Mouse (Mus musculus) left cerebral cortex, postnatal 10 days (tissue): Measurements from ENCODE around the gene Lix1l. TPM values are rescaled to one million over a fixed set of nuclear protein-coding genes. Genes with fewer than 3 reads are reported as not detected.
A peak's percentile ranks its signal among the peaks of the same experiment; 100 is the strongest.

ENCODE experiments used
- DNase-seq, 2 experiments: peaks; one replicate each; pipeline ENCODE4 v3.0.0; 2021 to 2022; ENCODE audit warnings: low spot score in 2 of 2, mixed read lengths in 1 of 2; ENCODE audit errors: extremely low spot score in 1 of 2
- intact Hi-C: fragments of 180-260 bp; cut with DNase I; formaldehyde crosslinking; loops from one replicate; pipeline ENCODE4 v1.15.1; 2025
- total RNA-seq, 2 experiments: library from RNA; stranded (reverse); gene quantifications; 2 replicates each; pipeline ENCODE4 v1.2.3; 2021

The Lix1l gene
- total RNA-seq, 2 experiments from 2014 or later: 26.5 to 27.1 TPM

GRCm38 (mm10) chr3:96578561-96579238, 22.2 kb upstream of the Lix1l start:
- DNase-seq: no peak
- intact Hi-C loops: no loop called here

- intact Hi-C loops: no loop called here
- DNase-seq: no peak
Measured at GRCm38 (mm10) chr3:96579239-96579750, 21.7 kb upstream of the Lix1l start.

GRCm38 (mm10) chr3:96579885-96580454, 21.0 kb upstream of the Lix1l start:
- intact Hi-C loops: loop anchor here (1.0 kb wide), 1 partner anchor 33 kb away; no protein-coding TSS in a partner anchor
- peak; percentile 91 for DNase-seq

- no peak for DNase-seq
- intact Hi-C loops: no loop called here
Measured at GRCm38 (mm10) chr3:96581141-96581540, 19.8 kb upstream of the Lix1l start.

GRCm38 (mm10) chr3:96581771-96582515, 19.0 kb upstream of the Lix1l start:
- intact Hi-C loops: no loop called here

GRCm38 (mm10) chr3:96583386-96583785, 17.6 kb upstream of the Lix1l start:
- intact Hi-C loops: no loop called here
- DNase-seq: no peak

More at GRCm38 (mm10) chr3:96581771-96582515, 19.0 kb upstream of the Lix1l start:
- no peak for DNase-seq

GRCm38 (mm10) chr3:96590657-96591056, 10.3 kb upstream of the Lix1l start:
- intact Hi-C loops: no loop called here
- no peak for DNase-seq

GRCm38 (mm10) chr3:96593374-96593773, 7.6 kb upstream of the Lix1l start:
- DNase-seq: no peak
- intact Hi-C loops: no loop called here

GRCm38 (mm10) chr3:96593790-96594560, 7.0 kb upstream of the Lix1l start, which contains the start of gene Polr3gl:
Polr3gl (minus strand) TSS chr3:96594181.
- intact Hi-C loops: no loop called here
- DNase-seq: peak; percentile 88 to 96

GRCm38 (mm10) chr3:96594851-96595250, 6.1 kb upstream of the Lix1l start:
- DNase-seq: no peak
- intact Hi-C loops: no loop called here

- intact Hi-C loops: no loop called here
- no peak for DNase-seq
Measured at GRCm38 (mm10) chr3:96595661-96596060, 5.3 kb upstream of the Lix1l start.

GRCm38 (mm10) chr3:96596228-96596707, 4.7 kb upstream of the Lix1l start, which contains the start of gene Ankrd34a:
Ankrd34a (plus strand) TSS chr3:96596636.
- intact Hi-C loops: no loop called here

GRCm38 (mm10) chr3:96596855-96597254, 4.1 kb upstream of the Lix1l start:
- peak in 1 of 2 experiments; percentile 54 for DNase-seq
- intact Hi-C loops: no loop called here

More at GRCm38 (mm10) chr3:96596228-96596707, 4.7 kb upstream of the Lix1l start, which contains the start of gene Ankrd34a:
- DNase-seq: peak in 1 of 2 experiments; percentile 87

GRCm38 (mm10) chr3:96597435-96597891, 3.5 kb upstream of the Lix1l start:
- peak in 1 of 2 experiments; percentile 60 for DNase-seq
- intact Hi-C loops: no loop called here

- peak in 1 of 2 experiments; percentile 87 for DNase-seq
- intact Hi-C loops: no loop called here
Measured at GRCm38 (mm10) chr3:96598156-96599068, 2.5 kb upstream of the Lix1l start.

GRCm38 (mm10) chr3:96599069-96599393, 1.9 kb upstream of the Lix1l start:
- DNase-seq: no peak
- intact Hi-C loops: no loop called here

GRCm38 (mm10) chr3:96599411-96599810, 1.5 kb upstream of the Lix1l start:
- intact Hi-C loops: no loop called here

More at GRCm38 (mm10) chr3:96599411-96599810, 1.5 kb upstream of the Lix1l start:
- DNase-seq: no peak
